Mouse (Mus musculus): ENCODE measurements around the gene Gm42791.
A peak's percentile ranks its signal among the peaks of the same experiment; 100 is the strongest.

The Gm42791 gene

GRCm38 (mm10) chr5:148954314-148955060 lies 40.5 kb downstream of the Gm42791 start:
- DNase-seq (ENCODE audit: low spot score in 2 of 2), result no peak

- DNase-seq (ENCODE audit: low spot score in 2 of 2), result no peak
These were observed 41.8 kb downstream of the Gm42791 start for GRCm38 (mm10) chr5:148953098-148953497.

GRCm38 (mm10) chr5:148952419-148952818 lies 42.5 kb downstream of the Gm42791 start:
- peak; percentile 40 to 63 for DNase-seq (ENCODE audit: low spot score in 2 of 2)

GRCm38 (mm10) chr5:148951360-148951759 lies 43.6 kb downstream of the Gm42791 start:
- DNase-seq (ENCODE audit: low spot score in 2 of 2), result no peak

GRCm38 (mm10) chr5:148950064-148950463 lies 44.9 kb downstream of the Gm42791 start:
- DNase-seq (ENCODE audit: low spot score in 2 of 2), result no peak

- no peak for DNase-seq (ENCODE audit: low spot score in 2 of 2)
These were observed 46.4 kb downstream of the Gm42791 start for GRCm38 (mm10) chr5:148948577-148948976.

GRCm38 (mm10) chr5:148947412-148947811 lies 47.5 kb downstream of the Gm42791 start:
- no peak for DNase-seq (ENCODE audit: low spot score in 2 of 2)

- DNase-seq (ENCODE audit: low spot score in 2 of 2), result peak in 1 of 2 experiments; percentile 38
These were observed 48.2 kb downstream of the Gm42791 start for GRCm38 (mm10) chr5:148946787-148947186.

- no peak for DNase-seq (ENCODE audit: low spot score in 2 of 2)
These were observed 49.2 kb downstream of the Gm42791 start for GRCm38 (mm10) chr5:148945735-148946134.

- DNase-seq (ENCODE audit: low spot score in 2 of 2), result no peak
These were observed 50.9 kb downstream of the Gm42791 start for GRCm38 (mm10) chr5:148944024-148944423.

- DNase-seq (ENCODE audit: low spot score in 2 of 2), result no peak
These were observed 51.5 kb downstream of the Gm42791 start for GRCm38 (mm10) chr5:148943444-148943843.

- no peak for DNase-seq (ENCODE audit: low spot score in 2 of 2)
These were observed 52.0 kb downstream of the Gm42791 start for GRCm38 (mm10) chr5:148942957-148943356.

GRCm38 (mm10) chr5:148942305-148942704 lies 52.6 kb downstream of the Gm42791 start:
- DNase-seq (ENCODE audit: low spot score in 2 of 2), result peak in 1 of 2 experiments; percentile 24

- DNase-seq (ENCODE audit: low spot score in 2 of 2), result no peak
These were observed 53.1 kb downstream of the Gm42791 start for GRCm38 (mm10) chr5:148941867-148942266.

- DNase-seq (ENCODE audit: low spot score in 2 of 2), result no peak
These were observed 55.0 kb downstream of the Gm42791 start for GRCm38 (mm10) chr5:148939948-148940382.

GRCm38 (mm10) chr5:148936516-148936951 lies 58.4 kb downstream of the Gm42791 start:
- no peak for DNase-seq (ENCODE audit: low spot score in 2 of 2)

GRCm38 (mm10) chr5:148935871-148936270 lies 59.1 kb downstream of the Gm42791 start:
- DNase-seq (ENCODE audit: low spot score in 2 of 2), result no peak

GRCm38 (mm10) chr5:148935071-148935821 lies 59.7 kb downstream of the Gm42791 start:
- no peak for DNase-seq (ENCODE audit: low spot score in 2 of 2)

- DNase-seq (ENCODE audit: low spot score in 2 of 2), result no peak
These were observed 60.5 kb downstream of the Gm42791 start for GRCm38 (mm10) chr5:148934457-148934856.

GRCm38 (mm10) chr5:148933767-148934166 lies 61.2 kb downstream of the Gm42791 start:
- DNase-seq (ENCODE audit: low spot score in 2 of 2), result no peak

GRCm38 (mm10) chr5:148931301-148931700 lies 63.6 kb downstream of the Gm42791 start:
- no peak for DNase-seq (ENCODE audit: low spot score in 2 of 2)

- DNase-seq (ENCODE audit: low spot score in 2 of 2), result no peak
These were observed 65.9 kb downstream of the Gm42791 start, which contains the start of gene Katnal1 for GRCm38 (mm10) chr5:148929116-148929449. TSS of gene Katnal1 (minus strand) at chr5:148929320.

Measured in spleen, postnatal 14 days (tissue).